Mouse (Mus musculus) urinary bladder, postnatal 25 days (tissue): Measurements from ENCODE around the gene Gm6525.

ENCODE experiments used
- DNase-seq: peaks from one replicate; pipeline ENCODE4 v3.0.0; 2022; ENCODE audit warnings: low spot score

Gene Gm6525

DNA sequence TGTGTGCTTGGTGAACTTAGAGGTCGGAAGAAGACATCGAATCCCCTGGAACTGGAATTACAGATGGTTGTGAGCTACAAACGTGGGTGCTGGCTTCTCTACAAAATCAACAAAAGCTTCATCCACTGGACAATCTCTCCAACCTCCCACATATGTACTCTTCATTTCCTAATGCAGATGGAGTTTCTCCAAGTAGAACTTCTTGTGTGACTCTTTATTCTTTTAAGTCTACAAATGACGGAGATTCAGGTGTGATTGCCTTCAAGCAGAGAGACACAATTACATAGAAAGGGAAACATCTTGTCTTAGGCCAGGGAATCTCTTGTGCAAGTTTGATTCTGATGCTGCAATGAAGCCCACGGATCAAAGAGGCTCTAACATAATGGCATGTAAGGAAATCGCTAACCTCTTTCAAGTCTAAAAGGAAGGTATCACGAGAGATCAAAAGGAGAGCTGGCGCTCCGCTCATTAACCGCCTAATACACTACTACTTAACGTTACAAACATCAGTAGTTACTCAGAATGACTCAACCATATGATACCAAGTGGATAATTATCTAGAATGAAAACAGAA, at the start of gene Gm6525:
Gene Gm6525, plus strand, starts transcription at position 524 of the 574 bp plus-strand sequence.
- DNase-seq = no peak

DNA sequence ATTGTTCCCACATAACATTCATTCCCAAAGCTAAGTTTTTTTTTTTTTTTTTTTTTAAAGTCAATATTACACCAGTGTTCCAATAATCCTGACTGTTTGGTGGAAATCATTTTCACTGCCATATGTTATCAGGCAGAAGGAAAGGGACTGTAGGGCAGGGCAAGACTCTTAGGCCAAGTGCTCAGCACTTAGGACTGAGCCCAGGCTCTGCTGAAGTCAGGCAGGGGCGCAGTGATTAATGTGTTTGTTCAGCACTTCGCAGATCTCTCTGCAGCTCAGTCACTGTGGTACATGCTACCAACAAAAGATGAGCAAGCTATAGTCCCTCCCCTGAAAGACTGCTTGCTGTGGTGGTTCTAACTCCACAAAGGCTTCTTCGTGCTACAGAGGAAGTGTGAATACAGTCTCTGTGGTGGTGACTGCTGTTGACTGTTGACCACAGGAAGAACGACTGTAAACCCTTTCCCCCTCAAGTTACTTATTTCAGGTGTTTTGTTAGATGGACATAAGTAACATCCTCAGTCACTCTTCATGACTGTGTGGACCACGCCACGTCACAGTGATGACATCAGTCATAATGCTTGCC, 48.1 kb upstream of the Gm6525 start:
- no peak for DNase-seq

DNA sequence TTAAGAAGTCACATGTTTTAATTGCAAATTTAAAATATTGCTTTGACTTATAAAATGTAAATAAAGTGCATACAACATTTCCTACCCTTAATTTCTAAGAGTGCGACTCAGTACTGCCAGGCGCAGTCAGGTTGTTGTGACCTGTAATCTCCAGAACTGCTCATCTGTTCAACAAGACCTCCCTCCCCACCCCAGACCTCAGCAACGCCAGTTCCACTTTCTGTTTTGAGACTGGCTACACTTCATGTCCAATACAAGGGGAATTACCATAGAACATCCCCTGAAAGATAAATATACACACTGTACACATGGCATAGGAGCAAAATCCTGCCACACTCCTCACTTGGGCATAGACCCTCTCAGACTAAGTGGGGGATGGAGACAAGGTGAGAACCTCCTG, 47.2 kb upstream of the Gm6525 start:
- no peak for DNase-seq

DNA sequence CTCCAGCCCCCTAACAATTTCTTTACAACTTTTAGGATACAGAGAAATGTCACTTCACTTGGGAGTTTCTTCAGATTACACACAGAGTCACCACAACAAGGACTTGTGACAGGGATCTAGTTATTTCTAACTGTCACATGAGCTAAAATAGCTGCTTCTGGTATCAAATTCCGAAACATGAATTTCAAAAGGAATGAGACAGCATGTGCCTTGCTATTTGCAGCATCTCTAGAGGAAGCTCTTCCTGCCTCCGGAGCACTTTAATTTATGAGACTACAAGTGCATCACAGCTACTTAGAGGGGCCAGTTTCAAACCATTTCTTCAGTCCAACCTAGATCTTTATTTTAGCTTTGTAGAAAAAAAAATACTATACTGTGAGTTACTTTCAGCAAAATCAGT, 46.5 kb upstream of the Gm6525 start:
- DNase-seq = no peak

DNA sequence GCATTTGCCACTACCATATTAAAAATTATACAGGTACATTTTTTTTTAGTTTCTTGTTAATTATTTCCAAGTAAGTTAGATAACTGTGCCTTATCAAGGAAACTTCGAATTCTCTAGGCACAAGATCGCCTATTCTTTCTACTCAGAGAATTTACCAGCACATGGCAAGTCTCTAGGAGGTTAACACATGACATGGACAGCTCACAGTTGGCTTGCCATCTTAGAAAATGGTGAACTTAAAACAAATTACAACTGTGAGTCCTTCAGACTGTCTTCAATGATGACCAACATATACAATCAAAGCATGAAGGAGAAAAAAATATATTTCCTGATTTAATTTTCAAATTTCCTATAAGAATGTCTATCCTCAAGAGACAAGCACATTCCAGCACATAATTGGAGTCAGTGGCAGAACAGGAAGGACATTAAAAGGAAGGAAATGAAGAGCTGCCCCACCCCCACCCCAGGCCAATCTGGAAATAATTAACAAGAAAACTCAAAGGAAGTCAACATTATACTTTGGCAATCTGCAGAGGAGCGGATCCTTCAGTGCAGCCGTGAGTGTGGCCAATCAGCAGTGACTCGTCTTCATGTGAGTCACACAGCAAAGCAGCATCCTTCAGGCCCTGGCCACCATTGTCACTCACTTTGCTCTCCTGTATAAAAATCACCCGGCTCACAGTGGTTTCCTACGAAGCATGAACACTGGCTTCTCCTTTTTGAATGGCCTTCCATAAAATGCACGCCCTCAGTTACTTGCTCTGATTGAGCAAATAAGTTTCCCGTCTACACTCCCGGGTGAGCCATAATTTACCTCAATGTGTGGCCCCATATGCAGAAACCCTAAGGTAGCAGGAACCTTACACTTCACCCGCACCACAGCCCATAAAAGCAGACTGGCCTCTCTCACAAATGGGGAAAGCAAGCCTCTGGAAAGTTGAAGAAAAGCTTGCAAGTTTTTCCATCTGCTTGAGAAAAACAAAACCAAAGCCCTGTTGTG, 44.7 kb upstream of the Gm6525 start:
- DNase-seq = no peak

DNA sequence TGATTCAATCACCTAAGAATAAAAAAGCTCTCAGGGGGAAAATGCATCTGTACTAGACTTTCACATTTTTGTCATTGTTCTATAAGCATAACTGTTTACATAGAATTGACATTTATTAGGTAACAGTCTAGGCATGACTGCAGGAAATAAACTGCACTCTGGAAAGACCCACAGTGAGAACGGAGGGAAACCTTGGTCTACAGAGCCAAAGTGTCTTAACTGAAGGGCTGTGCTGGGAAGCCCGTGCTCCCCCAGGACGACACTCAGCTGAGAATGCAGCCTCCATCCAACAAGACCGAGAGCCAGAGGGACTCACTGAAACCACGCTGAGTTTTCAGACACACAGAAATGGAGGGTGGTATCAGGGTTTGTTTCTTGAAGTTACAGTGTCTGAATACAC, 43.1 kb upstream of the Gm6525 start:
- no peak for DNase-seq

DNA sequence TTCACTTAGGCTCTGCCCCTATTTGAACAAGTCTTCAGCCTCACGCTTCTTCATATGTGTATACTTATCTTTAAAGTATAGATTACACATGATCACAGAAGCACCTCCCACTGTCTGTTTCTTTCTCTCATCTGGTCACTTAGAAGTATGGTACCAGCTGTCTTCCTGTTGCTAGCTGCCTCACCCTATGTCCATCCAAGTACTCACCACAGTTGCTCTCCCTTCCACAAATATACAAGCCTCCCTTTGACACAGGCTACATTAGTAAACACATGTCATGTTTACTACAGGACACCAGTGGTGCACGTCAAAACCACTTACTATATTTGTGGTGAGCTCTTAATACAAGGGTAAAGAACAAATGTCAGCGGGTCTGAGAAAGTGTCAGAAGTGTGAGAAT, 42.5 kb upstream of the Gm6525 start:
- no peak for DNase-seq

DNA sequence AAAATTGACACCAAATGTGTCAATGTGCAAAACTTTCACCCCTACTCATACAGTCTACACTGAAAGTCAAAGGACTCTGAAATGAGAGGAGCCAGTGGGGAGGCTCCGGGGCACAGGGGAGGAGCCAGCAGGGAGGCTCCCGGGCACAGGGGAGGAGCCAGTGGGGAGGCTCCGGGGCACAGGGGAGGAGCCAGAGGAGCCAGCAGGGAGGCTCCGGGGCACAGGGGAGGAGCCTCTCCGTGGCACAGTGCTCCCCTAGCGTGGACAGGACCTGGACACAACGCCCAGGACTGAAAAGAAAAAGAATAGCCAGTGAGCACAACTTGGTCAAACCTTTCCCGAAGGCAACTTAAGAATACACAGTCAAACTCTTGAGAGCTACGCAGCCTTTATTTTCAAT, 38.5 kb upstream of the Gm6525 start:
- no peak for DNase-seq

DNA sequence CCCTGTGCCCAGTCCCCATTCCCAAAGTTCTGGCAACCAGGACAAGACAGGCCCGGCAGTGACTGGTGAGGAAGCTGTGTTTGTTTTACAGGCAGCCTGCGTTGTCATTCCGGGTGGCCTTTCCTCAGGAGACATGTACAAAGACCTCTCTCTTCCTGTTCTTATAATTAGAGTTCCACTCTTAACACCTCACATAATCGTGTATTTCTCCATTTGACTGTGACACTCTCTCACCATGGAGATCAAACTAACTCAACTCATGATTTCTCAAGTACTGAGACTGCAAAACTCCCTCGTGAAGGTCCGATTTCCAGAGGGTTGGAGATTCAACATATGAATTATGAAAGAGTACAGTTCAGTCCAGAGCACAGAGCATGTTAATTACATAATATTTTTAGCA, 38.0 kb upstream of the Gm6525 start:
- DNase-seq = no peak

DNA sequence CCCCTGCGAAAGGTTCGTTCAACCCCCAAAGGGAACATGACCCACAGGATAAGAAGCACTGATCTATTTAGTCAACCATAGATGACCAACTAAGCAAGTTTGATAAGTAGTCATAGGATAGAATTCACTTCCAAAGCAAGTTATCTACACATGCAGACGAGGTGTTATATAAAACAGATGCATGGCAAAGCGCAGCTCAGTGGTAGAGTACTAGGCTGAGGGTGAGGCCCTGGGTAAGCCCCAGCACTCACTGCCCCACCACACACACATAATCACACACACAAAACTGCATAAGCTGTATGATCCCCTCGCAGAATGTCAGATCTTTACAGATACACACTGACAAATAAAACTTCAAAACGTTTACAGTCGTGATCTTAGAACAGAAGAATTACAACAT, 37.4 kb upstream of the Gm6525 start:
- DNase-seq = no peak

DNA sequence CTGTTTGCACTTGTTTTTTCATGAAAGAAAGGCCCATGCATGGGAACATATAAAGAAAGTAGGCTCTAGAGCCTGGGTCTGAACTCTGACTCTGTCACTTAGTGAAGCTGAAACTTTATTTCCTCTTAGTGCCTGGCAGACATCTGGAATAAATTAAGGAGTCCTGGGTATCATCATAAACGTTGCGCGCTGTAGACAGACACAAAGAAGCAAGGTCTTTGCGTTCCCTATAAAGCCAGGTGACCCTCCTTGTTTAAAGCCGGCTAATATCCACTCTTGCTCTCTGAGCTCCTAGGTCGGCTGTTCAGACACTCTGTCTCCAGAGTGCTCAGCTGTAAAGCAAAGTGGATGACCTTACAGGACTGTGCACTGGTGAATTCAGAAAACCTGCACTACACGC, 33.0 kb upstream of the Gm6525 start:
- DNase-seq = no peak

DNA sequence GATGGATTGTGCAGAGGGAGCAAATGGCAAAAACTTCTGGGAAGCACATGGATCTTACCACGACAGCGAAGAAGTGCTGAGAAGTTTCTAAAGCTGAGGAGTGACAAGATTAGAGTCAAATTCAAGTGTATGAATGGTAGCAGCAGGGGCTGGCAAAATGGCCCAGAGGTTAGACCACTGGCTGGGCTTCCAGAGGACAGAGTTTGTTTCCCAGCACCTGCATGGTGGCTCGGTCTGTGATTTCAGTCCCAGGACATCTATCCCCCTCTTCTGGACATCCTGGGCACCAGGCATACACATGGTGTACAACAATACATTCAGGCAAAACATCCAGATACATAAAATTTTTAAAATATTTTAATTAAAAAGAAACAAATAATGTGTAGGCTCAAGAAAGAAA, 24.1 kb upstream of the Gm6525 start:
- no peak for DNase-seq

DNA sequence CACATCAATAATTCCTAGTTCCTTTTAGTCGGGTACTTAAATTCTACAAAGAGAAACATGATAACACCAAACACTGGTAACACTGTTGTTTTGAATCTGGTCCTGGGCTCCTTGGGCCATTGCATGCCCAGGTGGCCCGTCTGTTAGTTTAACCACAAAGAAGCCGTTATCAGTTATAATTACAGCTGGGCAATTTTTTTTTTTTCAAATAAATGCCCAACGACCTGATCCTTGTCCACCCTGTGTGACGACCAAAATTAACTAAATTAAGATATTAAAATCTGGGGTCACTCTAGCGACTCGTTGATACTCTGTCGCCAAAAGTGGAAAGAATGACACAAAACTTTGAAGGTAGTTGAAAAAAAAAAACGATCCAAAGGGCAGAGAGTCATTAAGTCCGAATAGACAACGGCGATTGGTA, 19.2 kb upstream of the Gm6525 start:
- DNase-seq = no peak

DNA sequence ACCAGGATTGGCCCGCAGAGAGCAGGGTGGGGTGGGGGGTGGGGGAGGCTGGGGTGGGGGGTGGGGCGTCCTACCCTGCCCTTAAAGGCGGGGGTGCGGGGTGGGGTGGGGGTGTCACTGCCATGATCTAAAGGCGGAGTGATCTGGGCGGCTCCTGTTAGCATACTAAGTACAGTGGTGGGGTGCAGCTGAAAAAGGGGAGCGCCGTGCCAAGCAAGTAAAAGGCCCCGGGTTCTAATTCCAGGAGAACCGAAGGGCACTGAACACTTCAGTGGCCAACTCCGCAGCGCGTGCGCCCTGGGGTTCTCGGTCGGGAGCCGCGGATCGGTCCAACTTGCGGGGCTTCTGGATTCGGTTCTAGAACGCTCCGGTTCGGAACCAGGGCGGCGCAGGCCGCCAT, 18.8 kb upstream of the Gm6525 start:
- no peak for DNase-seq

DNA sequence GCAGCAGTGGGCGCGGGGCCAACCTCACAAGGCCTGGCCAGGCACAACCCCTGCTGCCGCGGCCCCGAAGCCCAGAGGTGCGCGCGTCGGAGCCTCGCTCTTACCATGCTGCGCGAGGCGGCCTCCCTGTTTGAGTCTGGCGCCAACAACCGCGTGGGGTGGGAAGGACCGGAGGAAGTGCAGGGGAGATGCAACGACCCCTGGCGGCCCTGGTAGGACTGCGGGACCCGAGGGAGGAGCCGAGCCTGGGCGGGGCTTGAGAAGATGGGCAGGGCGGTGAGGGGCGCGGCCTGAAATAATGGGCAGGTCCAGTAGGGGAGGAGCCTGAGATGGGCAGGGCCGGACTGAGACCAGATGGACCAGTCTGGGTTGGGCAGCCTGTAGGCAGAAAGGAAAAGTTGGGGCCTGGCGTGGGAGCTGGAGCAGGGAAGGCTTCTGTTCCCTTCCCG, 18.3 kb upstream of the Gm6525 start, which contains the start of gene Mnd1:
Gene Mnd1, minus strand, starts transcription at position 229 of the 449 bp plus-strand sequence.
- peak; percentile 99 for DNase-seq

DNA sequence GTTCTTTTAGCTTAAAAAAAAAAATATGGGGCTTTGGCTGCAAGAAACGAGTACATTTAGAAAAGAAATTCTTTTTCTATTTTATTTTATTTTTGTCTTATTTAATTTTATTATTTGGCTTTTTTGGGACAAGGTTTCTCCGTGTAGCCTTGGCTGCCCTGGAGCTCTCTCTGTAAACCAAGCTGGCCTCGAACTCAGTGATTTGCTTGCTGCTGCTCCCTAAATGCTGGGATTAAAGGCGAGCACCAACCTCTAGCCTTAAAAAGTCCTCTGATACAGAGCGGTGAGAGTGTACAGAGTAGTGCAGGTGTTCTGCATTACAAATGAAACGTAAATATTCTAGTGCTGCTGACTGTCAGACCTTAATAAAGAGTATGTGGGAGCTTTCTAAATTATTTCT, 17.8 kb upstream of the Gm6525 start:
- DNase-seq = no peak

DNA sequence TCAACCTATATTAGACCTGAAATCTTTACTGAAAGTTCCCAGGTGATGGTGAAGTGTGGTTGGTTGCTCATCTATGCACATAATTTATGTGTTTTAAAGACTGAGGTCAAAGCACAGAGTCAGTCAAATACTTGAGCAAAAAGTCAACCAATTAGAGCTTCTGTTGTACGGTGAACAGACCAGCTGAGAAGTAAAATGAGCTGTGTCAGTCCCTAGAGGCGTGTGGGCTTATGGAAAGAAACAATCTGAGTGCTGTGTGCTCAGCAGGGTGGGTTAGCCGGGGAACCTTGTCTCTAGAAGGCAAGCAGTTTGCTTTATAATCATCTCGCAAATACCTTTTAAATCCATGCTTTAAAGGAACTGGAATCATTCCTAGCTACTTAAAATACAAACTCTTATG, 16.9 kb upstream of the Gm6525 start:
- no peak for DNase-seq

DNA sequence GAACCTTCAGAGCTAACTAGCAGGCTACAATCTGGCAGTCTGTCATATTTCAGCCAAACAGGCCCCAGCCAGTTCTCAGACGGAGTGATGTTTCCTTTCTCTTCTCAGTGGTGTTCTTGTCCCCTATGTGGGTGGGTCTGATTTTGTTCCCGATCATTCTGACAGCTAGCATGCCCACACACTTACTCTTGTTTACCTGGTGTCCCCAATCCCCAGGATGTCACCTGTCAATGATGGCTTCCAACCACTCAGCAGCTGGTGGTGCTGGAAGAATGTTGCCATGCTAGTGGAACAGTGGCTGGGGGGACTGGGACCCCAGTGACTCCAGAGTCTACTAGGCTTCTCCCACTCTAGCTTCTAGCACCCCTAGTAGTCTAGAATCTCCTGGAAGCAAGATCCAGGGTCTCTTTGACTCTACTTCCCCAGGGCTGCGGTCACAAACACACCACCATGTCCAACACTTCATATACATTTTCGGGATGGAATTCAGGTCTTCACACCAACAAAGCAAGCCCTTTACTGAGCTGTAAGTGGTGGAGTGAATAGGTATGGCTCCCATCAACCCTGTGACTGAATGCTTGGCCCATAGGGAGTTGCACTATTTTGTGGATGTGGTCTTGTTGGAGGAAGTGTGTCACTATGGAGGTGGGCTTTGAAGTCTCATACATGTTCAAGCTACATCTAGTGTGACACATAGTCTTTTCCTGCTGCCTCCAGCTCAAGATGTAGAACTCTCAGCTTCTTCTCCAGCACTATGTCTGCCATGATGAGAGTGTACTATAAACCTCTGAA, 16.1 kb upstream of the Gm6525 start:
- no peak for DNase-seq

DNA sequence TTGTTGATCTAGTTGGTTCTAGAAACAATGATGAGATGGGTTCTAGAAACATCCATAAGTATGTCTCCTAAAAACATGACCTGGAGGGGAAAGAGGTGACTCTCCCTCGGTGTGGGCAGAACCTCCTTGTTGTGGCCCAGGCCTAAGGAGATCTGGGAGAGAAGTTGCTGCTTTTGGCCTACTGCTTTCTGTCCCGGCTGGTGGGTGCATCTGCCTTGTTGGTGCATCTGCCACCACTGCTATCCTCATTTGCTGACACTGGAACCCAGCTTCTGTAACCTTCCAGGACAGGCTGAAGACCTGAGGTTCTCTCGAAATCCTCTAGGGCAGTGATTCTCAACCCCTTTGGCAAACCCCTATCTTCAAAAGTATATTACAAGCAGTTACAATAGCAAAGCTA, 8.5 kb upstream of the Gm6525 start:
- no peak for DNase-seq

DNA sequence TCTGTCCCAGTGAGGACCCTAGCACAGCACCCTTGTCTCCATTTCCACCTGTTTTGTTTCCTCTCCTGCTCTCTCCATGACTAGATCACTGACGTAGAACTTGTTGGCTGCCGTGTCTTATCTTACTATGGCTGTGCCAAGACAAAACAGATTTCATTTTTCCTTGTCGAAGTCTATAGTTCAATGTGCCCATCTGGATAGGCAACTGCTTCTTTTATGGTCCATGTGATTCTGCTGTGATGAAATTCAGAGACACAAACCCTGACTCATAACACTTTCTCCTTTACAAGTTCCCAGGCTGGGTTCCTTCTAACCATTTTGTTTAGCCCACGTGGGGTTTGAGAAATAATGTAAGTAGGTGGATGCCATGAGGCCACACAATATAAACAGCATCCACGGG, 7.8 kb upstream of the Gm6525 start:
- no peak for DNase-seq

DNA sequence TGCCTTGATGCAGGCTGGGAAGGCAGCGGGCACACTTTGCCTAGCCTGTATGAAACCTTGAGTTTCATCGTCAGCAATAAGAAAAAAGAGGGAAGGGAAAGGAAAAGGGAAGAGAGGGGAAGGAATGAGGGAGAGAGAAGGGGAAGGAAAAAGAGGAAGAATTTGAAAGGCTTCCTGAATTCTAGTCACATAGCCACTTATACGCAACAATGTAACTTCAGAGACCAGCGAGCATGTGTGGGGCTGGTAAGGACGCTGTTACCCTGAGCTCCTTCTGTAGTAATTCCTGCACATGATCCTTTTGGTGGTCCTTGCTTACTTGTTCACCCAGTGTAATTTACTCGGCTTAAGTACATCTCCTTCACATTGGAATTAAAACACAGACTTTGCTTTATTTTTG, 5.0 kb upstream of the Gm6525 start:
- no peak for DNase-seq

DNA sequence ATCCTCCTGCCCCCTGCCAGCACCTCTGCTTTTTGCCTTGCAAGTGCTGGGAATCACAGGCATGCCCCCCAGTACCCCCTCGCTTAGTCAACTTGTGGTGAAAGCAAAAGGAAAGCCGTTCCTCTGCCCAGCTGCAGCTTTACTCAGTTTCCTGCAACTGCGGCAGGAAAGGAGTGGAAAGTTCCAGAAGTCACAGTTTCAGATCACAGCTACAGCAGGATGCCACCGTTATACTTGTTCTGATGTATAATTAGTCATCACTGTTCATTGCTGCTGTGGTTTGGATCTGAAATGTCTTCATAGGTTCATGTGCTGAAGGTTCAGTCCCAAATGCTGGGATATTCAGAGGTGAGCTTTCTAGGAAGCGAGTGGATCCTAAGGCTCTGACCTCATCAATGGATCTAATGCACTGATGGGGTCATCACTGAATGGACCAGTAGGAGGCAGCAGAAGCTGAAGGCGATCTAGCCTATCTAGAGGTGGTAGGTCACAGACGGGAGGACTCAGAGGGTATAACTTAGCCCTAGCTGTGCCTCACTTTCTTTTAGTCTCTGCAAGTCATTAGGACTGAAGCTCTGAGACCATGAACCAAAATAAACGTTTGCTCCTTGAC, 4.4 kb upstream of the Gm6525 start:
- no peak for DNase-seq
